Mouse (Mus musculus): ENCODE measurements around the gene Hmgn2. TPM values are rescaled to one million over a fixed set of nuclear protein-coding genes. Genes with fewer than 3 reads are reported as not detected.
"Not testable (repeated sequence)": the region's sequence is repeated elsewhere in the genome, so short reads cannot be mapped to it uniquely, and the experiment has no call there.

Gene Hmgn2
- polyA plus RNA-seq, 1 experiment = 431 TPM

DNA sequence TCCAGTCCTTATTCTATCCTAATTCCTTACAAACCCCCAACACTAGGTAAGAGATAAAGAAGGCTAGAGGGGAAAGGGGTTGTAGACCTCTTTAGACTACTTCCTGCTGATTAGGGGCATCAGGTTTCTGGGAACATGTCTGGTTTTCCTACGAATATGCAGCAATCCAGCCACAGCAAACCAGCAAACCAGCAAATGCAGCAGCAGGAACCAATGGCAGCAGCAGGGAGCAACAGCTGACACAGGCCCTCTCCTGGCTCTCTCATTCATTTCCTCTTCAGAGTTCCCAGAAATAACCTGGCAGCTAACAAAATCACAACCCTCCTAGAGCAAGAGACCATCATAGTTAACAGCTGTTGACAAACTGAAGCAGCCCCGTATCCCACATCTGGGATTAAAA, 30.4 kb downstream of the Hmgn2 start:
- Histone ChIP-seq H3K27ac (ENCODE audit: insufficient read depth, low read length) (no peak overlapping the region), H3K4me3 (ENCODE audit: insufficient read depth, low read length) (no peak overlapping the region), H3K4me1 (ENCODE audit: control insufficient read depth, insufficient read depth, low read length) (0 out of 2 replicates have a peak, but pooled peaks cover 5% of the 10 kb centered on the region)
- TF ChIP-seq CTCF (IDR thresholded peaks at IDR 0.05; ENCODE audit: borderline replicate concordance, insufficient read depth, low read length) (no peak), POLR2A (IDR thresholded peaks at IDR 0.05; ENCODE audit: low read depth, low read length) (no peak)

DNA sequence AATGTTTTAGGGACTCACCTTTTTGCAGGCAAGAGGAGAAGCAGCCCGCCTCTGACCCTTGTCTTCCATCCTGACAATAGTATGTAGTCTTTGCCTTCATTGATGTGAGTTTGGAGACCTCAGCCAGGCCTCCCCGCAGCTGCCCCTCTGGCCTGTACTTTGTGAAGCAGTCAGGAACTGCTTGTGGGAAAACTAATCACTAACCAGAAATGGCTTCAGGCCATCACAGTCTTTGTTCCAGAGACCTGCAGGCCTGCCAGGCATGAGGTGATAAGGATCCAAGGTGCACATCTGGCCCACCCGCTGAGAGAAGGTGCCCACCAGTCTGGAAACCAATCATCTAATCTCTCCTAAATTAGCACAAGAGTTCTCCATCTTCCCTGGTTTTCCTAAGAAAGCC, 36.7 kb downstream of the Hmgn2 start:
- TF ChIP-seq POLR2A (IDR thresholded peaks at IDR 0.05; ENCODE audit: low read depth, low read length) (no peak), CTCF (IDR thresholded peaks at IDR 0.05; ENCODE audit: borderline replicate concordance, insufficient read depth, low read length) (no peak)
- H3K4me1 ChIP-seq (ENCODE audit: control insufficient read depth, insufficient read depth, low read length) = no peaks in the 10 kb centered on the region; the same call in 1 of the 2 replicates
- H3K4me3 ChIP-seq (ENCODE audit: insufficient read depth, low read length) = no peak overlapping the region
- H3K27ac ChIP-seq (ENCODE audit: insufficient read depth, low read length) = no peak overlapping the region

DNA sequence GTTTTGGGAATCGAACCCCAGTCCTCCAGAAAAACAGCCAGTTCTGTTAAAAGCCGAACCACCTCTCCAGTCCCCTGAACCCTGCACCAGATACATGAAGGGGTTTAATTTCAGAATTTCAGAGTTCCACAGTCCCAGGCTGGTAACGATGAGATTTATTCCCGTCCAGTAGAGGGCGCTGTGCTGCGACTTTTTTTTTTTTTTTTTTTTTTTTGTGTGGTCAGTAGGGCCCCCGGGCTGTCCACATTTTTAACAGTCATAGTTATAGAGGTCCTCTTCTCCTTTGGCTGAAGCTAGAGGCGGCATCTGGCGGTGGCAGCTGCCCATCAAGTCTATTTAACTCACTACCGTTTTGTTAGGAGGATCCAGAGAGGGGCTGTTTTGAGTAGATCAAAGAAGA, 37.1 kb downstream of the Hmgn2 start:
- Histone ChIP-seq H3K27ac (ENCODE audit: insufficient read depth, low read length) (no peak overlapping the region), H3K4me1 (ENCODE audit: control insufficient read depth, insufficient read depth, low read length) (no peaks in the 10 kb centered on the region; the same call in 1 of the 2 replicates), H3K4me3 (ENCODE audit: insufficient read depth, low read length) (no peak overlapping the region)
- no peak for TF ChIP-seq POLR2A (IDR thresholded peaks at IDR 0.05; ENCODE audit: low read depth, low read length)
- TF ChIP-seq CTCF (IDR thresholded peaks at IDR 0.05; ENCODE audit: borderline replicate concordance, insufficient read depth, low read length) = no peak

DNA sequence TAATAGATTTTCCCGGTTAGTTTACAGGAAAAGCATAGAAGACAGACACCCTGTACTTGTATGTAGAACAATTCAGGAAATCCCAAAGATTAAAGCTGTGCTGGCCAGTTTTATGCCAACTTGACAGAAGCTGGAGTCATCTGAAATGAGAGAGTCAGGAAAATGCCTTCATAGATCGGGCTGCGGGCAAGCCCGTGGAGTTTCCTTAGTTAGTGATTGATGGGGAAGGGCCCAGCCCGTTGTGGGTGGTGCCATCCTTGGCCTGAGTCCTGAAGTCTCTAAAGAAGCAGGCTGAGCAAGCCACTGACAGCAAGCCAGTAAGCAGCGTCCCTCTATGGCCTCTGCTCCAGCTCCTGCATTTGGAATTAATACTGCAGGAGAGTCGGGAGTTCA, 39.2 kb downstream of the Hmgn2 start:
- Histone ChIP-seq H3K4me3 (ENCODE audit: insufficient read depth, low read length) (no peak overlapping the region), H3K27ac (ENCODE audit: insufficient read depth, low read length) (no peak overlapping the region), H3K4me1 (ENCODE audit: control insufficient read depth, insufficient read depth, low read length) (no peaks in the 10 kb centered on the region; the same call in 1 of the 2 replicates)
- TF ChIP-seq CTCF (IDR thresholded peaks at IDR 0.05; ENCODE audit: borderline replicate concordance, insufficient read depth, low read length) = no peak

DNA sequence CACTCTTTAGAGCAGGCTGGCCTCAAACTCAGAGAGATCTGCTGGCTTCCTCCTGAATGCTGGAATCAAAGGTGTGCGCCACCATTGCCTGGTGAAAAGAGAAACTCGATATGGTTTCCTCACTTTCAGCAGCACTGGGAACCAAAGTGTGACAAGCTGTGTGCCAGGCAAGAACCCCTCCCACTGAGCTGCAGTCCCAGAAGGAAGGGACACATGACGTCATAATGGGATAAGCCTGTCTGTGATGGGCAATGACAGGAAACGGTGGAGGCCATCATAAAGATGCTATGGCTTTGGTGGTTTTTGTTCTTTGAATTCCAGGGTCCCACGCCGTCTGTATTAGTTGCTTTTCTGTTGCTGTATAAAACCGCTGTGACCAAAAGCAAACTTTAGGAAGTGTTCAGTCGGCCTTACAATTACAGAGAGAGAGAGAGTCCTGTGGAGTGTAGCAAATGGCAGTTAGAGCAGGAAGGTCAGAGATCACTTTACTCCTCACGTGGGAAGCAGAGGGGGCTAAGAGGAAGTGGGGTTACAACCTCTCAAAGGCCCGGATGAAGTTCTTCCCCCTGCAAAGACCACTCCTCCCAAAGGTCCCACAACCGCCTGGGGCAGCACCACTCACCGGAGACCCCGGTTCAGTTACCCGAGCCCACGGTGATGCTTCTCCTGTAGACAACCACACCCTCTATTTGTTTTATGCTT, 39.7 kb downstream of the Hmgn2 start:
- no peak overlapping the region for H3K4me3 ChIP-seq (ENCODE audit: insufficient read depth, low read length)
- H3K4me1 ChIP-seq (ENCODE audit: control insufficient read depth, insufficient read depth, low read length) = no peaks in the 10 kb centered on the region; the same call in 1 of the 2 replicates
- TF ChIP-seq CTCF (IDR thresholded peaks at IDR 0.05; ENCODE audit: borderline replicate concordance, insufficient read depth, low read length) (no peak), POLR2A (IDR thresholded peaks at IDR 0.05; ENCODE audit: low read depth, low read length) (no peak)
- no peak overlapping the region for H3K27ac ChIP-seq (ENCODE audit: insufficient read depth, low read length)

DNA sequence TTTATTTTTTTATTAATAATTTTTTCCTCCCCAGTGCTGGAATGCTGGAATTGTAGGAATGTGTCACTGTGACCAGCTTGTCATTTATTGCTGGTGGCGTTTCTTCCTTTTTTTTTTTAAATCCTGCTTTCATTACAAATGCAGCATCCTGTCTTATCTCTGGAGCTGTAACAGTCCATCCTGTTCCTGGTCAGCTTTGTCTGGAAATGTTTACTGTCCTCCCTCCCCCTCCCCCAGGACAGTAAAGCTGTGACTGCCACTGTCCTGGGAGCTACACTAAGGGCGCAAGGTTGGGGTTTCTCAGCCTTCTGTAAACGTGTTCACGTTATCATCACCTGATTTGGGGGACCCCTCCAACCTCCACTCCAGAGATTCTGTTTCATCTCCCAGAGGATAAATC, 43.2 kb downstream of the Hmgn2 start:
- TF ChIP-seq CTCF (IDR thresholded peaks at IDR 0.05; ENCODE audit: borderline replicate concordance, insufficient read depth, low read length) (no peak), POLR2A (IDR thresholded peaks at IDR 0.05; ENCODE audit: low read depth, low read length) (no peak)
- no peak overlapping the region for H3K4me3 ChIP-seq (ENCODE audit: insufficient read depth, low read length)

DNA sequence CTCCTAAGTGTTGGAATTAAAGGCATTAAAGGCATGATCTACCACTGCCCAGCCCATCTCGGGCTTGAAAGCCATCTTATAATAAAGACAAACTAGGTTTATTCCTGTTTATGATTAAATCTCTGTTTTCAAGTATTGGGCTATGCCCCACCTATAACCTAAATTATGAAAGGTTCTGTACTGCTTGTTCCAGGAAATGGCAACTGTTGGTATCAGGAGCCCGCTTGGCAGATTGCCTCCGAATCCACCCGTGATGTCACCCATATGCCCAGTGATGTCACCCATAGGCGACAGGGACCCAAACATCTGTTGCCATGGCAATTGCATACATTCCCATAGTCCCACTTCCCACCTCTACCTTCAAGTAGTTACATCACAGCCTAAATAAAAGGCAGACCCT, 44.7 kb downstream of the Hmgn2 start:
- TF ChIP-seq CTCF (IDR thresholded peaks at IDR 0.05; ENCODE audit: borderline replicate concordance, insufficient read depth, low read length) (no peak), POLR2A (IDR thresholded peaks at IDR 0.05; ENCODE audit: low read depth, low read length) (no peak)
- no peak overlapping the region for H3K27ac ChIP-seq (ENCODE audit: insufficient read depth, low read length)
- H3K4me1 ChIP-seq (ENCODE audit: control insufficient read depth, insufficient read depth, low read length) = no peaks in the 10 kb centered on the region
- H3K4me3 ChIP-seq (ENCODE audit: insufficient read depth, low read length) = no peak overlapping the region

More for the DNA sequence above, 43.2 kb downstream of the Hmgn2 start:
- no peaks in the 10 kb centered on the region for H3K4me1 ChIP-seq (ENCODE audit: control insufficient read depth, insufficient read depth, low read length)
- H3K27ac ChIP-seq (ENCODE audit: insufficient read depth, low read length) = no peak overlapping the region

DNA sequence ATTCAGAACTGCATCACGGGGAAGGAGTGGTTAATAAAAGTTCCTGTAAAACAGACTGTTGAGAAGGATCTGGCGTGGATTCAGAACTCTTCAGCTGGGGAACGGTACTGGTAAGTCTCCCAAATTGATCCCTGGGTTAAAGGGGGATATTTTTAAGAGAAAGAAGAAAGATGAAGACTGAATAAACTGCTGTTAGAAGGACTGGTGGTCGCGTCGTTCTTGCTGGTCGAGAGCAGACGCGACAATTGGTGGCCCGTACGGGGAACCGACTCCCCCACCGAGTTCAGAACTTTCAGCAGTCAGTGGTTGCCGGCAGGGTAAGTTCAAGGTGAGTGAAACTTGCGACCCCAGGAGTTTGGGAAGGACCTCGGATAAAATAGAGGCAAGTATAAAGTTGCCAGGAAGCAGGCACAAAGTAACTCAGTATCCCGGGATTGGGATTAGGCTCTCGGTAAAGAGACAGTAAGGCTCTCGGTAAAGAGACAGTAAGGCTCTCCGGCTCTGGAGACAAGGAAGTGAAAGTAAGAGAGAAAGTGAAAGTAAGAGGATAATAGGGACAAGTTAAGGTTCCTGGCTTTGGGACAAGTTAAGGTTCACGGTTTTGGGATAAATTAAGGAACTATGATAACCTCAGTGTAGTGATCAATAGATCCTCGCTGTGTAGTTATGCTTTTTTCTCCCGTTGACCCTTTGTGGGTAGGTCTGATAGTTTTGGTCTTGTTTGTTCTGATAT, 50.2 kb downstream of the Hmgn2 start:
- H3K4me1 ChIP-seq (ENCODE audit: control insufficient read depth, insufficient read depth, low read length); H3K27ac ChIP-seq (ENCODE audit: insufficient read depth, low read length); H3K4me3 ChIP-seq (ENCODE audit: insufficient read depth, low read length): not testable (repeated sequence)

Other genes with a start within 250 kb of the Hmgn2 start
- gene Arid1a, start 211.9 kb downstream of the Hmgn2 start, polyA plus RNA-seq (2011; ENCODE audit: insufficient read length, low read depth, missing spikeins) = 43.9 and 52.1 TPM in 2 replicates
- gene Rps6ka1, start 80.9 kb downstream of the Hmgn2 start, polyA plus RNA-seq (2011; ENCODE audit: insufficient read length, low read depth, missing spikeins) = 4.2 and 4.8 TPM in 2 replicates
- gene Dhdds, start 32.3 kb upstream of the Hmgn2 start, polyA plus RNA-seq (2011; ENCODE audit: insufficient read length, low read depth, missing spikeins) = 27.3 and 33.9 TPM in 2 replicates
- gene Lin28a, start 50.2 kb upstream of the Hmgn2 start, polyA plus RNA-seq (2011; ENCODE audit: insufficient read length, low read depth, missing spikeins) = not detected in 2 replicates
- gene Zfp683, start 85.2 kb upstream of the Hmgn2 start, polyA plus RNA-seq (2011; ENCODE audit: insufficient read length, low read depth, missing spikeins) = not detected in 2 replicates
- not detected in 2 replicates for gene Crybg2, start 92.2 kb upstream of the Hmgn2 start, polyA plus RNA-seq (2011; ENCODE audit: insufficient read length, low read depth, missing spikeins)
- gene Cd52, start 126.4 kb upstream of the Hmgn2 start, polyA plus RNA-seq (2011; ENCODE audit: insufficient read length, low read depth, missing spikeins) = 1.0 and 6.0 TPM in 2 replicates
- 2.6 TPM in 2 replicates for gene Ubxn11, start 133.9 kb upstream of the Hmgn2 start, polyA plus RNA-seq (2011; ENCODE audit: insufficient read length, low read depth, missing spikeins)
- gene Sh3bgrl3, start 160.1 kb upstream of the Hmgn2 start, polyA plus RNA-seq (2011; ENCODE audit: insufficient read length, low read depth, missing spikeins) = 317 and 335 TPM in 2 replicates
- 17.4 and 22.1 TPM in 2 replicates for gene Cep85, start 218.5 kb upstream of the Hmgn2 start, polyA plus RNA-seq (2011; ENCODE audit: insufficient read length, low read depth, missing spikeins)
- not detected in 2 replicates for gene Gm7534, start 234.4 kb upstream of the Hmgn2 start, polyA plus RNA-seq (2011; ENCODE audit: insufficient read length, low read depth, missing spikeins)

Data from embryonic fibroblast, embryonic 13.5 days (primary cell).